In the genomic region with DNA sequence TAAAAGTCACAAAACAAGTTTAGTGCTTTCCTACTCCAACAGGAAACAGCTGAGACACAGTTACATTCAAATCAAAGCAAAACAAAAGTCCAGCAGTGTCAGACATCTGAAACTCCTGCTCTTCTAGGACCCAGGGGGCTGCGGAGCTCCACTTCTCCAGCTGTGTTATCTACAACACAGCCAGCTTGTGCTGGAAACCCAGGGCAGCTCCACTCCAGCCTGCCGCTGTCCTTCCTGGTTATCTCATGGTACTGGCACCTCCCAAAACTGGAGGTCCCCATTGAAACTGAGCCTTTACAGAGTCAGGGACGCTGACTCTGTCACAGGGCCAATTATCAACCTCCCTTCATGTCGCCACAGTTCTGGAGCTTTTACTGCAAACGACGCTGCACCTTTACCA, we compare ENCODE assay signal across 24 mouse cellular contexts. TPM values are rescaled to one million over a fixed set of nuclear protein-coding genes. Genes with fewer than 3 reads are reported as not detected.
"Had no signal": no experiment of that assay in that cellular context is flagged by ENCODE, and none has a peak within 500 bp of the region (broad histone marks: within the 10 kb centered on the region; RNA-seq: fewer than 3 reads in every experiment).

No protein-coding gene starts in this region.

- H3K4me2 ChIP-seq: kidney, embryonic 15.5 days; liver, embryonic 11.5 days; liver, embryonic 15.5 days; midbrain, embryonic 11.5 days; midbrain, embryonic 15.5 days; neural tube, embryonic 12.5 days; stomach, embryonic 15.5 days had no signal

- H3K27ac ChIP-seq: kidney, embryonic 15.5 days; left cerebral cortex, adult 2 months; limb, embryonic 10.5 days; liver, embryonic 15.5 days; macrophage; midbrain, embryonic 15.5 days; neural tube, embryonic 12.5 days; stomach, embryonic 15.5 days had no signal

- H3K36me3 ChIP-seq: kidney, embryonic 15.5 days; limb, embryonic 10.5 days; liver, embryonic 15.5 days; midbrain, embryonic 15.5 days; neural tube, embryonic 12.5 days; stomach, embryonic 15.5 days had no signal

- DNase-seq: lung, adult 2 months; lung, postnatal 10 days; right cerebral cortex, postnatal 14 days; thymus, adult 2 months; thymus, postnatal 25 days had no signal

- ATAC-seq: midbrain, embryonic 15.5 days had no signal

- H3K27me3 ChIP-seq: kidney, embryonic 15.5 days; liver, embryonic 15.5 days; megakaryocyte, embryonic 14.5 days; midbrain, embryonic 15.5 days; neural tube, embryonic 12.5 days; stomach, embryonic 15.5 days had no signal

- H3K9me3 ChIP-seq: kidney, embryonic 15.5 days; limb, embryonic 10.5 days; liver, embryonic 15.5 days; midbrain, embryonic 15.5 days; neural tube, embryonic 12.5 days; stomach, embryonic 15.5 days had no signal

- H3K9ac ChIP-seq: kidney, embryonic 15.5 days; liver, embryonic 15.5 days; midbrain, embryonic 15.5 days; neural tube, embryonic 12.5 days; stomach, embryonic 15.5 days had no signal

- H3K4me1 ChIP-seq: liver, embryonic 15.5 days; megakaryocyte, embryonic 14.5 days; midbrain, embryonic 15.5 days; neural tube, embryonic 12.5 days; stomach, embryonic 15.5 days had no signal

- H3K4me3 ChIP-seq: kidney, embryonic 15.5 days; left cerebral cortex, adult 2 months; limb, embryonic 10.5 days; liver, embryonic 15.5 days; megakaryocyte, embryonic 14.5 days; midbrain, embryonic 15.5 days; neural tube, embryonic 12.5 days; stomach, embryonic 15.5 days had no signal

RNA-seq across cellular contexts. Expression of a gene that starts 40.3 kb away (rescaled TPM):
- total RNA-seq: layer of hippocampus, postnatal 25 days; left cerebral cortex, adult 2 months; left cerebral cortex, postnatal 14 days; monocyte, adult 5-6 weeks; neutrophil, adult 5-6 weeks had no signal
- polyA plus RNA-seq: kidney, embryonic 15.5 days; limb, embryonic 10.5 days; limb, embryonic 14.5 days; liver, embryonic 11.5 days; liver, embryonic 15.5 days; lung, adult 2 months; macrophage; midbrain, embryonic 11.5 days; midbrain, embryonic 15.5 days; neural tube, embryonic 12.5 days; spleen, adult 2 months; stomach, embryonic 15.5 days; testis, adult 2 months; thymus, adult 2 months; urinary bladder, adult 2 months had no signal
